Mouse (Mus musculus) MEL (cell line): ENCODE measurements around the gene Grm7.

ENCODE experiments used
- RCOR1 ChIP-seq: IDR thresholded peaks from 2 replicates; pipeline ENCODE4 v1.6.1; 2012; ENCODE audit warnings: low read depth, mild to moderate bottlenecking, inconsistent platforms, low read length, improper control_type of control experiment
- SIN3A ChIP-seq: IDR thresholded peaks from 2 replicates; pipeline ENCODE4 v1.6.1; 2012; ENCODE audit warnings: low read length, improper control_type of control experiment, inconsistent platforms
- USF1 ChIP-seq: IDR thresholded peaks from 2 replicates; pipeline ENCODE4 v1.6.1; 2014; ENCODE audit warnings: low read depth, mild to moderate bottlenecking, inconsistent platforms, low read length, improper control_type of control experiment, moderate library complexity

GRCm38 (mm10) chr6:110646901-110647300, 1.5 kb downstream of the Grm7 start:
- no peak for TF ChIP-seq USF1
- TF ChIP-seq SIN3A: no peak
- no peak for TF ChIP-seq RCOR1
